Mouse (Mus musculus) thymus, postnatal 0 days (tissue): ENCODE results near the gene Med21. TPM values are rescaled to one million over a fixed set of nuclear protein-coding genes. Genes with fewer than 3 reads are reported as not detected.

ENCODE experiments used
- DNase-seq: peaks from one replicate; pipeline ENCODE4 v3.0.0-alpha.2; 2015; ENCODE audit warnings: low spot score
- polyA plus RNA-seq: library from polyadenylated mRNA; unstranded; fragments of >200 nt; fragmentation: Nextera tagmentation; extraction: Ambion mirVana; gene quantifications from 2 replicates; pipeline ENCODE4 v1.2.1, GENCODE M21; 2015

Gene Med21
- polyA plus RNA-seq, 1 experiment from 2014 or later, result 115 TPM

- DNase-seq, result no peak
These were observed 36.1 kb downstream of the Med21 start for GRCm38 (mm10) chr6:146678136-146679070.

- DNase-seq, result no peak
These were observed 41.5 kb downstream of the Med21 start for GRCm38 (mm10) chr6:146683881-146684280.

- no peak for DNase-seq
These were observed 43.5 kb downstream of the Med21 start for GRCm38 (mm10) chr6:146685781-146686308.

- DNase-seq, result no peak
These were observed 44.3 kb downstream of the Med21 start for GRCm38 (mm10) chr6:146686463-146687196.

GRCm38 (mm10) chr6:146688010-146688409 is 45.7 kb downstream of the Med21 start:
- DNase-seq, result no peak

- DNase-seq, result no peak
These were observed 46.5 kb downstream of the Med21 start for GRCm38 (mm10) chr6:146688861-146689260.

- no peak for DNase-seq
These were observed 55.4 kb downstream of the Med21 start for GRCm38 (mm10) chr6:146697767-146698166.

GRCm38 (mm10) chr6:146698376-146698775 is 56.0 kb downstream of the Med21 start:
- DNase-seq, result no peak

Other genes starting within 250 kb of the Med21 start
- gene Itpr2, start 140.3 kb upstream of the Med21 start, polyA plus RNA-seq, result 92.8 and 138 TPM in 2 replicates
- gene Fgfr1op2, start 65.3 kb upstream of the Med21 start, polyA plus RNA-seq, result 216 and 219 TPM in 2 replicates
- gene Ints13, start 64.7 kb upstream of the Med21 start, polyA plus RNA-seq, result 110 and 111 TPM in 2 replicates
- 19.0 and 22.4 TPM in 2 replicates for gene Tm7sf3, start 277 bp downstream of the Med21 start, polyA plus RNA-seq
- 11.8 and 14.1 TPM in 2 replicates for gene Stk38l, start 82.4 kb downstream of the Med21 start, polyA plus RNA-seq
- 0.45 and 0.92 TPM in 2 replicates for gene Arntl2, start 153.5 kb downstream of the Med21 start, polyA plus RNA-seq
- gene Smco2, start 207.6 kb downstream of the Med21 start, polyA plus RNA-seq, result not detected in 2 replicates
- 7.2 and 9.2 TPM in 2 replicates for gene Ppfibp1, start 245.9 kb downstream of the Med21 start, polyA plus RNA-seq